Mouse (Mus musculus): ENCODE results near the gene Vmn1r22. TPM values are rescaled to one million over a fixed set of nuclear protein-coding genes. Genes with fewer than 3 reads are reported as not detected.

Gene Vmn1r22
- total and polyA plus RNA-seq, 3 experiments = not detected

DNA sequence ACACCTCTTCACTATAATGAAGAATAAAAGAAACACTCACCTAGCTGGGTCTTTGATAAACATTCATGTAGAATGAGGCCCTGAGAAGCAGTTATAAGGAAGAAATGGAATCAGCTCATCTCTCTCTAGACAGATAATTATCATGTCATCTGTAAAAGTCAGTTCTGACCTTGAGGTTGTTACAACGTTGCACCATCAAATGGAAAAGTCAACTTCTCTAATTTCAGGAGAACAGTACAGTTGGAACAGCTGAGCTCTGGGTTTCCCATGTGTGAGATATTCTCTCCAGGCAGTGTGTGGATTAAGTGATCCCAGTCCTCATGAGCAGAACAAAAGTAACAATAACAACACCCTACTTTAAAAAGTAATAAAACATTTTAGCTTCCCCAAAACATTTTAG is 57.5 kb downstream of the Vmn1r22 start, which contains the start of gene Vmn1r21:
Gene Vmn1r21, minus strand, starts transcription at position 58 of the 400 bp plus-strand sequence.
- no peak for DNase-seq (ENCODE audit: extremely low read depth)
- in situ Hi-C loops (cut with MboI; ENCODE audit: low pct_ligation_motif_present, low pct_unique_long_range_greater_than_20kb, low sequenced_read_pairs) = loop anchor here (25.0 kb wide), 1 partner anchor 288 kb away; no protein-coding TSS in a partner anchor
- Histone ChIP-seq H3K36me3 (replicated peaks in 1 of 2; ENCODE audit: control insufficient read depth in 1 of 2, insufficient read depth in 1 of 2, low read length in 1 of 2) (no peaks in the 10 kb centered on the region), H3K9me3 (replicated peaks; ENCODE audit: low read length) (no peaks in the 10 kb centered on the region), H3K27me3 (replicated peaks) (no peaks in the 10 kb centered on the region), H3K4me2 (ENCODE audit: insufficient read depth, low read depth, poor library complexity, severe bottlenecking) (no peak within 1 kb of the TSS), H3K79me2 (replicated peaks; ENCODE audit: control insufficient read depth, extremely low read depth, insufficient read depth, poor library complexity, severe bottlenecking) (no peaks in the 10 kb centered on the region), H3K9ac (ENCODE audit: insufficient read depth, low read depth) (no peak within 1 kb of the TSS), H3K4me1 (ENCODE audit: control insufficient read depth in 1 of 2, insufficient read depth in 2 of 2) (no peaks in the 10 kb centered on the region), H3K27ac (ENCODE audit: insufficient read depth, low read depth) (no peak within 1 kb of the TSS), H3K4me3 (replicated peaks in 1 of 3; ENCODE audit: low read depth in 2 of 3, low read length in 2 of 3, poor library complexity in 1 of 3) (no peak within 1 kb of the TSS)
- TF ChIP-seq CHD1 (IDR thresholded peaks at IDR 0.05; ENCODE audit: low read depth, low read length) (no peak), NRF1 (IDR thresholded peaks at IDR 0.05; ENCODE audit: low read depth, low read length) (no peak), USF1 (IDR thresholded peaks at IDR 0.05; ENCODE audit: low read depth, low read length) (no peak), ELF1 (IDR thresholded peaks at IDR 0.05; ENCODE audit: low read depth, low read length) (no peak), UBTF (IDR thresholded peaks at IDR 0.05; ENCODE audit: low read depth, low read length) (no peak), EP300 (IDR thresholded peaks at IDR 0.05; ENCODE audit: low read length) (no peak), JUND (conservative IDR thresholded peaks at IDR 0.05; ENCODE audit: low read depth, low read length) (no peak), CTCF (conservative IDR thresholded peaks at IDR 0.05 in 1 of 2, IDR thresholded peaks at IDR 0.05 in 1 of 2; ENCODE audit: low read depth in 2 of 2, low read length in 2 of 2) (no peak), ZC3H11A (IDR thresholded peaks at IDR 0.05; ENCODE audit: low read depth, low read length) (no peak), ZMIZ1 (IDR thresholded peaks at IDR 0.05; ENCODE audit: low read depth, low read length) (no peak), IRF4 (IDR thresholded peaks at IDR 0.05; ENCODE audit: low read depth, low read length) (no peak), USF2 (conservative IDR thresholded peaks at IDR 0.05; ENCODE audit: low read depth, low read length) (no peak), MAFK (IDR thresholded peaks at IDR 0.05; ENCODE audit: insufficient replicate concordance, low read length) (no peak), TBP (conservative IDR thresholded peaks at IDR 0.05; ENCODE audit: low read depth, low read length) (no peak), POLR2A (IDR thresholded peaks at IDR 0.05; ENCODE audit: low read depth, low read length) (no peak), MAX (IDR thresholded peaks at IDR 0.05; ENCODE audit: low read length) (no peak), MEF2A (IDR thresholded peaks at IDR 0.05; ENCODE audit: borderline replicate concordance, low read depth, low read length) (no peak), HCFC1 (IDR thresholded peaks at IDR 0.05; ENCODE audit: low read depth, low read length) (no peak), CHD2 (IDR thresholded peaks at IDR 0.05; ENCODE audit: low read length) (no peak)
- dilution Hi-C loops (cut with MboI; ENCODE audit: extremely low pct_ligation_motif_present, extremely low pct_unique_long_range_greater_than_20kb, low sequenced_read_pairs) = no loop called here

Other genes with a start within 250 kb of the Vmn1r22 start
- 6.4 and 6.8 TPM in 2 replicates for gene Pyurf, start 215.9 kb downstream of the Vmn1r22 start, total RNA-seq (2012; rRNA removed)
- 12.4 and 13.4 TPM in 2 replicates for gene Pyurf, start 215.9 kb downstream of the Vmn1r22 start, total RNA-seq (2014; rRNA removed)
- gene Pyurf, start 215.9 kb downstream of the Vmn1r22 start, polyA plus RNA-seq (2012; ENCODE audit: insufficient read length, low read depth) = 5.7 and 6.8 TPM in 2 replicates
- 12.2 and 13.8 TPM in 2 replicates for gene Lancl2, start 205.5 kb downstream of the Vmn1r22 start, total RNA-seq (2012; rRNA removed)
- 24.3 and 25.0 TPM in 2 replicates for gene Lancl2, start 205.5 kb downstream of the Vmn1r22 start, total RNA-seq (2014; rRNA removed)
- 17.7 and 19.1 TPM in 2 replicates for gene Lancl2, start 205.5 kb downstream of the Vmn1r22 start, polyA plus RNA-seq (2012; ENCODE audit: insufficient read length, low read depth)
- gene Vopp1, start 82.9 kb downstream of the Vmn1r22 start, total RNA-seq (2012; rRNA removed) = not detected in 2 replicates
- not detected in 2 replicates for gene Vopp1, start 82.9 kb downstream of the Vmn1r22 start, total RNA-seq (2014; rRNA removed)
- 0.10 TPM in 1 of 2 replicates, not detected in the other for gene Vopp1, start 82.9 kb downstream of the Vmn1r22 start, polyA plus RNA-seq (2012; ENCODE audit: insufficient read length, low read depth)
- gene Vmn1r21, start 57.7 kb downstream of the Vmn1r22 start, total RNA-seq (2012; rRNA removed) = not detected in 2 replicates
- not detected in 2 replicates for gene Vmn1r21, start 57.7 kb downstream of the Vmn1r22 start, total RNA-seq (2014; rRNA removed)
- gene Vmn1r21, start 57.7 kb downstream of the Vmn1r22 start, polyA plus RNA-seq (2012; ENCODE audit: insufficient read length, low read depth) = not detected in 2 replicates
- not detected in 2 replicates for gene Vmn1r23, start 18.8 kb upstream of the Vmn1r22 start, total RNA-seq (2012; rRNA removed)
- gene Vmn1r23, start 18.8 kb upstream of the Vmn1r22 start, total RNA-seq (2014; rRNA removed) = not detected in 2 replicates
- gene Vmn1r23, start 18.8 kb upstream of the Vmn1r22 start, polyA plus RNA-seq (2012; ENCODE audit: insufficient read length, low read depth) = not detected in 2 replicates
- gene Vmn1r24, start 53.5 kb upstream of the Vmn1r22 start, total RNA-seq (2012; rRNA removed) = not detected in 2 replicates
- not detected in 2 replicates for gene Vmn1r24, start 53.5 kb upstream of the Vmn1r22 start, total RNA-seq (2014; rRNA removed)
- not detected in 2 replicates for gene Vmn1r24, start 53.5 kb upstream of the Vmn1r22 start, polyA plus RNA-seq (2012; ENCODE audit: insufficient read length, low read depth)
- not detected in 2 replicates for gene Vmn1r25, start 72.8 kb upstream of the Vmn1r22 start, total RNA-seq (2012; rRNA removed)
- gene Vmn1r25, start 72.8 kb upstream of the Vmn1r22 start, total RNA-seq (2014; rRNA removed) = not detected in 2 replicates
- not detected in 2 replicates for gene Vmn1r25, start 72.8 kb upstream of the Vmn1r22 start, polyA plus RNA-seq (2012; ENCODE audit: insufficient read length, low read depth)
- gene Vmn1r26, start 107.1 kb upstream of the Vmn1r22 start, total RNA-seq (2012; rRNA removed) = not detected in 2 replicates
- gene Vmn1r26, start 107.1 kb upstream of the Vmn1r22 start, total RNA-seq (2014; rRNA removed) = not detected in 2 replicates
- gene Vmn1r26, start 107.1 kb upstream of the Vmn1r22 start, polyA plus RNA-seq (2012; ENCODE audit: insufficient read length, low read depth) = not detected in 2 replicates

Measured in CH12.LX (cell line).